24 mouse cellular contexts compared by ENCODE assay signal in genomic region chr2:5931938-5932337, GRCm38 (mm10). TPM values are rescaled to one million over a fixed set of nuclear protein-coding genes. Genes with fewer than 3 reads are reported as not detected.
"Had no signal": no experiment of that assay in that cellular context is flagged by ENCODE, and none has a peak within 500 bp of the region (broad histone marks: within the 10 kb centered on the region; RNA-seq: fewer than 3 reads in every experiment).

No protein-coding gene starts in this region.

- H3K9ac ChIP-seq: embryonic facial prominence, embryonic 12.5 days; embryonic facial prominence, embryonic 13.5 days; embryonic facial prominence, embryonic 15.5 days; forebrain, embryonic 12.5 days; forebrain, embryonic 13.5 days; forebrain, embryonic 15.5 days; forebrain, postnatal 0 days had no signal

- H3K4me3 ChIP-seq: embryonic facial prominence, embryonic 10.5 days; embryonic facial prominence, embryonic 12.5 days; embryonic facial prominence, embryonic 13.5 days; embryonic facial prominence, embryonic 15.5 days; erythroblast, embryonic 14.5 days; forebrain, embryonic 10.5 days; forebrain, embryonic 12.5 days; forebrain, embryonic 13.5 days; forebrain, embryonic 15.5 days; gastrocnemius, adult 2 months; heart, adult 2 months had no signal

- H3K9me3 ChIP-seq: embryonic facial prominence, embryonic 10.5 days; embryonic facial prominence, embryonic 12.5 days; embryonic facial prominence, embryonic 13.5 days; embryonic facial prominence, embryonic 15.5 days; forebrain, embryonic 10.5 days; forebrain, embryonic 12.5 days; forebrain, embryonic 13.5 days; forebrain, embryonic 15.5 days had no signal

- DNase-seq: cerebellum, adult 9-10 months; cerebellum, adult 9-11 months; cerebellum, postnatal 10 days; cerebellum, postnatal 14 days; cerebellum, postnatal 25 days; cerebellum, postnatal 36 days; embryo, embryonic 11 days; forebrain, postnatal 0 days; gastrocnemius, adult 2 months; gastrocnemius, postnatal 10 days; gastrocnemius, postnatal 14 days; gastrocnemius, postnatal 25 days; gastrocnemius, postnatal 36 days; heart, adult 18-20 months; heart, adult 2 months had no signal

- H3K27ac ChIP-seq: embryonic facial prominence, embryonic 10.5 days; embryonic facial prominence, embryonic 12.5 days; embryonic facial prominence, embryonic 13.5 days; embryonic facial prominence, embryonic 15.5 days; forebrain, embryonic 10.5 days; forebrain, embryonic 12.5 days; forebrain, embryonic 13.5 days; forebrain, embryonic 15.5 days; gastrocnemius, adult 2 months; heart, adult 2 months had no signal

- H3K4me1 ChIP-seq: embryonic facial prominence, embryonic 10.5 days; embryonic facial prominence, embryonic 12.5 days; embryonic facial prominence, embryonic 13.5 days; embryonic facial prominence, embryonic 15.5 days; forebrain, embryonic 10.5 days; forebrain, embryonic 12.5 days; forebrain, embryonic 13.5 days; forebrain, embryonic 15.5 days had no signal

- H3K27me3 ChIP-seq: embryonic facial prominence, embryonic 12.5 days; embryonic facial prominence, embryonic 13.5 days; embryonic facial prominence, embryonic 15.5 days; forebrain, embryonic 12.5 days; forebrain, embryonic 13.5 days; forebrain, embryonic 15.5 days had no signal

- H3K4me2 ChIP-seq: embryonic facial prominence, embryonic 12.5 days; embryonic facial prominence, embryonic 13.5 days; embryonic facial prominence, embryonic 15.5 days; forebrain, embryonic 12.5 days; forebrain, embryonic 13.5 days; forebrain, embryonic 15.5 days had no signal

RNA-seq across cellular contexts. Expression of gene Dhtkd1, which starts 10.7 kb away (rescaled TPM):
- polyA plus RNA-seq: erythroblast, embryonic 14.5 days had no signal
